Mouse (Mus musculus): Measurements from ENCODE around the gene Eif1b. TPM values are rescaled to one million over a fixed set of nuclear protein-coding genes. Genes with fewer than 3 reads are reported as not detected.
"Not testable (repeated sequence)": the region's sequence is repeated elsewhere in the genome, so short reads cannot be mapped to it uniquely, and the experiment has no call there.

Gene Eif1b
- polyA plus RNA-seq, 2 experiments: 101 to 171 TPM

- Histone ChIP-seq H3K9me3 (ENCODE audit: control insufficient read depth, low read length) (no peaks in the 10 kb centered on the region; the same call in 1 of the 2 replicates), H3K36me3 (ENCODE audit: control insufficient read depth, insufficient read depth, low read length) (no peaks in the 10 kb centered on the region), H3K9ac (ENCODE audit: low read depth, low read length, severe bottlenecking) (no peak overlapping the region), H3K4me1 (ENCODE audit: control insufficient read depth, insufficient read depth, low read length) (no peaks in the 10 kb centered on the region), H3K4me3 (replicated peaks; ENCODE audit: low read length) (no peak overlapping the region), H3K27ac (replicated peaks; ENCODE audit: low read depth, low read length) (no peak overlapping the region), H3K27me3 (ENCODE audit: control insufficient read depth, insufficient read depth, low read length) (no peaks in the 10 kb centered on the region), H3K4me2 (replicated peaks; ENCODE audit: low read depth, low read length, severe bottlenecking) (no peak overlapping the region)
- no peak for TF ChIP-seq POLR2A (IDR thresholded peaks at IDR 0.05; ENCODE audit: borderline replicate concordance, extremely low read depth, insufficient read depth, insufficient read length)
- WGBS: 91% methylated on average over 5 of the region's 5 CpGs
- DNase-seq (ENCODE audit: low spot score) (no peak), ATAC-seq (ENCODE audit: low FRiP score, low read depth) (no peak)
Measured at GRCm38 (mm10) chr9:120530471-120530870, 38.4 kb downstream of the Eif1b start.

GRCm38 (mm10) chr9:120532062-120532461, 40.0 kb downstream of the Eif1b start:
- no peak for DNase-seq (ENCODE audit: low spot score)
- H3K4me3 ChIP-seq (replicated peaks; ENCODE audit: low read length): no peak overlapping the region
- 81% methylated on average over 6 of the region's 6 CpGs for WGBS
- H3K27me3 ChIP-seq (ENCODE audit: control insufficient read depth, insufficient read depth, low read length): no peaks in the 10 kb centered on the region
- ATAC-seq (ENCODE audit: low FRiP score, low read depth): no peak
- H3K4me2 ChIP-seq (replicated peaks; ENCODE audit: low read depth, low read length, severe bottlenecking): no peak overlapping the region
- H3K9me3 ChIP-seq (ENCODE audit: control insufficient read depth, low read length): no peaks in the 10 kb centered on the region; the same call in 1 of the 2 replicates
- no peak overlapping the region for H3K9ac ChIP-seq (ENCODE audit: low read depth, low read length, severe bottlenecking)
- no peak for TF ChIP-seq POLR2A (IDR thresholded peaks at IDR 0.05; ENCODE audit: borderline replicate concordance, extremely low read depth, insufficient read depth, insufficient read length)
- H3K27ac ChIP-seq (replicated peaks; ENCODE audit: low read depth, low read length): no peak overlapping the region
- no peaks in the 10 kb centered on the region for H3K36me3 ChIP-seq (ENCODE audit: control insufficient read depth, insufficient read depth, low read length)
- H3K4me1 ChIP-seq (ENCODE audit: control insufficient read depth, insufficient read depth, low read length): no peaks in the 10 kb centered on the region

GRCm38 (mm10) chr9:120532691-120533090, 40.7 kb downstream of the Eif1b start:
- ATAC-seq (ENCODE audit: low FRiP score, low read depth): no peak
- WGBS: 86% methylated on average over 6 of the region's 6 CpGs
- Histone ChIP-seq H3K27ac (replicated peaks; ENCODE audit: low read depth, low read length) (no peak overlapping the region), H3K4me3 (replicated peaks; ENCODE audit: low read length) (no peak overlapping the region), H3K4me2 (replicated peaks; ENCODE audit: low read depth, low read length, severe bottlenecking) (no peak overlapping the region), H3K9ac (ENCODE audit: low read depth, low read length, severe bottlenecking) (no peak overlapping the region), H3K9me3 (ENCODE audit: control insufficient read depth, low read length) (no peaks in the 10 kb centered on the region; the same call in 1 of the 2 replicates), H3K27me3 (ENCODE audit: control insufficient read depth, insufficient read depth, low read length) (no peaks in the 10 kb centered on the region), H3K4me1 (ENCODE audit: control insufficient read depth, insufficient read depth, low read length) (no peaks in the 10 kb centered on the region), H3K36me3 (ENCODE audit: control insufficient read depth, insufficient read depth, low read length) (no peaks in the 10 kb centered on the region)
- DNase-seq (ENCODE audit: low spot score): no peak
- no peak for TF ChIP-seq POLR2A (IDR thresholded peaks at IDR 0.05; ENCODE audit: borderline replicate concordance, extremely low read depth, insufficient read depth, insufficient read length)

DNA sequence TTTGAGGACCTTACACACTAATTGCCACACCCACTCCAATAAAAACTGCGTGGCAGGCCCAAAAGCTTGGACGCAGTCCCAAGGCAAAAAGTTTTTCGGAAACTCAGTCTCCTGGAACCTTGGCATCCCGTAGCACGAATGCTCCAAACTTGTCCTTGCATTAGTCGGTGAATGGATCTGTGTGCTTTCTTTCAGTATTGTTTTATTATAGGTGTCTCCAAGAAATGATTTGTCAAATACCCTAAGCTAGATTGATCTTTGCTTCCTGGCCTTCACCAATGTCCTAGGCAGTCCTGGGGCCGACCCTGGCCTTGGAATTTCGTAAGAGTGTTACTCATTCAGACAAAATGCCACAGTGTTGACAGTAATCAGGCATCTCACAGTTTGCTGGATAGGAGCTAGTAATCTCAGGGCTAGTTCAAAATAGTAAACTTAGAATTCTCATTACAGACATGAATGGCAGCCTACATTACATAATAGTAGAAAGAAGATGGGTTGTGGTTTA, 41.5 kb downstream of the Eif1b start:
- not testable (repeated sequence) for H3K4me1 ChIP-seq (ENCODE audit: control insufficient read depth, insufficient read depth, low read length); H3K27ac ChIP-seq (replicated peaks; ENCODE audit: low read depth, low read length); H3K36me3 ChIP-seq (ENCODE audit: control insufficient read depth, insufficient read depth, low read length); H3K4me3 ChIP-seq (replicated peaks; ENCODE audit: low read length); H3K4me2 ChIP-seq (replicated peaks; ENCODE audit: low read depth, low read length, severe bottlenecking); H3K9me3 ChIP-seq (ENCODE audit: control insufficient read depth, low read length); H3K27me3 ChIP-seq (ENCODE audit: control insufficient read depth, insufficient read depth, low read length); DNase-seq (ENCODE audit: low spot score); ATAC-seq (ENCODE audit: low FRiP score, low read depth); H3K9ac ChIP-seq (ENCODE audit: low read depth, low read length, severe bottlenecking)
- WGBS: 92% methylated on average over 8 of the region's 8 CpGs

- peak within 1 kb of the TSS; percentile 43 for H3K4me3 ChIP-seq (replicated peaks; ENCODE audit: low read length)
- DNase-seq (ENCODE audit: low spot score): no peak
- WGBS: under 1% methylated on average over 31 of the region's 31 CpGs
- TF ChIP-seq POLR2A (IDR thresholded peaks at IDR 0.05; ENCODE audit: borderline replicate concordance, extremely low read depth, insufficient read depth, insufficient read length): no peak
- ATAC-seq (ENCODE audit: low FRiP score, low read depth): no peak
- H3K4me1 ChIP-seq (ENCODE audit: control insufficient read depth, insufficient read depth, low read length): peaks cover 8% of the 10 kb centered on the region
- H3K4me2 ChIP-seq (replicated peaks; ENCODE audit: low read depth, low read length, severe bottlenecking): peak within 1 kb of the TSS; percentile 80
- peaks cover 18% of the 10 kb centered on the region for H3K27me3 ChIP-seq (ENCODE audit: control insufficient read depth, insufficient read depth, low read length)
- H3K9ac ChIP-seq (ENCODE audit: low read depth, low read length, severe bottlenecking): peak within 1 kb of the TSS; percentile 55
- no peaks in the 10 kb centered on the region for H3K9me3 ChIP-seq (ENCODE audit: control insufficient read depth, low read length)
- H3K36me3 ChIP-seq (ENCODE audit: control insufficient read depth, insufficient read depth, low read length): no peaks in the 10 kb centered on the region
- no peak within 1 kb of the TSS for H3K27ac ChIP-seq (replicated peaks; ENCODE audit: low read depth, low read length)
Measured at GRCm38 (mm10) chr9:120539662-120540251, 47.7 kb downstream of the Eif1b start, which contains the start of gene Entpd3. Gene Entpd3 (plus strand): TSS chr9:120539818.

Measured in limb, embryonic 14.5 days (tissue).